Mouse (Mus musculus): ENCODE data around the gene Bcl9l.
"Not testable (repeated sequence)": the region's sequence is repeated elsewhere in the genome, so short reads cannot be mapped to it uniquely, and the experiment has no call there.

Bcl9l gene

DNA sequence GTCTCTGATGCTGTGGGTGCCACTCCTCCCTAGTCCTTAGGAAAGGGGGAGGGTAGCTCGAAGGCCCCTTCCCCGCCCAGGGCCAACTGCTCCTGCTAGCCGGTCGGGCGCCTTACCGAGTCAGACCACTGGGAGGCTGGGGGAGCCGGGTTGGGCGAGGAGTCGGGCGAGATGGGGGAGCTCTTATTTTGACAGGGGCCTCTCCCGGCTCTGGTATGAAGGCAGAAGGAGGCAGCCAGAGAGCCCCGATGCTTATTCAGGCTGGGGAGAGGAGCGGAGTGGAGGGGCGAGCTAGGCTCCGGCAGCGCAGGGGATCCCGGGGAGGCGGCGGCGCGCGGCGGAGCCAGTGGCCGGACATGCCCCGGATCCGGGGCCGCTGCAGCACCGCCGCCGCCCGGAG lies at the start of gene Bcl9l:
Bcl9l (plus strand) TSS at position 274 of the 400 bp plus-strand sequence.
- peak; percentile 67 for ATAC-seq (ENCODE audit: insufficient number of reproducible peaks, low FRiP score, low TSS enrichment)

DNA sequence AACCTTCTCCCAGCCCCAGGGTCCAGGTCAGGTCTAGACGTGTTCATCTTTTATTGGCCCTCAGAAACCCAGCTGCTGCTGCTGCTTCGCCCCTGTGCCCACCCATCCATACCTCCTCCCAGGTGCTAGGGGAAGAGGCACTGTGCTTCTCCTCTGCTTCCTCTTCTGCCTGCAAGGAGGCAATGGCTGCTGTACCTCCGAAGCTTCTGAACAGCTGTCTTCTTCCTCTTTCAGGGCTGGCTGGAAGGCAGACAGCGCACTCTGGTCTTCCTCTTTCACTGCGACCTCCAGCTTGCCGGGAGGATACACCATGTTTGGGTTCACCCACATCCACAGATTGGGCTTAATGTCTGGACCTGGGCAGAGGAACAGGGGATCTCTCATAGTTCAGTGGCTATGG lies 46.9 kb upstream of the Bcl9l start:
- ATAC-seq (ENCODE audit: insufficient number of reproducible peaks, low FRiP score, low TSS enrichment), result no peak

DNA sequence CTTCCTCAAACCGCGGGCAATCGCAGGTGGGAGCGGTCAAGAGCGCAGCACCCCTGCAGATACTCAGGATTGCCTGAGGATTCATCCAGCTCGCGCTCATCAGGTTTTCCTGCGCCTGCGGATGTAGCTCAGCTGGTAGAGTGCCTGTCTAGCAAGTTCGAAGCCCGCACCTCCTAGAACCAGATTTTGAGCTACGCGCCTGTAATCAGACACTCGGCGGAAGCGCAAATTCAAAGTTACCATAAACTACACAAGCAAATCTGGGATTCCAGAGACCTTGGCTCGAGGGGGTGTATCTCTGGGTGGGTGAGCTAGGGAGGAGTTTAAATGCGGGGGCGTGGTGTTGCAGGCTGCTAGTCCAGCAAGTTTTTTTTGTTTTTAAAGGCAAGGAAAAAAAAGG lies 41.7 kb upstream of the Bcl9l start, which contains the start of gene Foxr1:
Foxr1 (minus strand) TSS at position 176 of the 400 bp plus-strand sequence.
- ATAC-seq (ENCODE audit: insufficient number of reproducible peaks, low FRiP score, low TSS enrichment), result no peak

DNA sequence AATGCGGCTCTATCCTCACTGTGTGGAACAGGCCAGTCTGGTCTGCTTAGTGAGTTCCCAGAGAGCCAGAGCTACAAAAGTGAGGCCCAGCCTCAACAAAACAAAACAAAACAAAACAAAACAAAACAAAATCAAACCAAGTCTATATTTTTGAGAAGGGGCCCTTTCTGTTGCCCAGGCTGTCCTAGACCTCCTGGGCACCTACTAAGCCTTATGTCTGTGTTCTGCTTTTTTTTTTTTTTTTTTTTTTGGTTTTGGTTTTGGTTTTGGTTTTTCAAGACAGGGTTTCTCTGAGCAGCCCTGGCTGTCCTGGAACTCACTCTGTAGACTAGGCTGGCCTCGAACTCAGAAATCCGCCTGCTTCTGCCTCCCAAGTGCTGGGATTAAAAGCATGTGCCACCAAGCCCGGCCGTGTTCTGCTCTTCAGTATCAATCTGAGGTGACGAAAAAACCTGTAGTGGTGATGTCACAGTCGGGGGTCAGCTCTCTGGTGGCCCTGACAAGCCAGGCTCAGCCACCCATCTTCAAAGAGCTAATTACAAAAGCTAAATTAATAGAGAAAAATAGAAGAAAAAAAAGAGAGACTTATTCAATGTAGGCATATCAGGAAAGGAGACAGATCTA lies 38.1 kb upstream of the Bcl9l start:
- not testable (repeated sequence) for ATAC-seq (ENCODE audit: insufficient number of reproducible peaks, low FRiP score, low TSS enrichment)

DNA sequence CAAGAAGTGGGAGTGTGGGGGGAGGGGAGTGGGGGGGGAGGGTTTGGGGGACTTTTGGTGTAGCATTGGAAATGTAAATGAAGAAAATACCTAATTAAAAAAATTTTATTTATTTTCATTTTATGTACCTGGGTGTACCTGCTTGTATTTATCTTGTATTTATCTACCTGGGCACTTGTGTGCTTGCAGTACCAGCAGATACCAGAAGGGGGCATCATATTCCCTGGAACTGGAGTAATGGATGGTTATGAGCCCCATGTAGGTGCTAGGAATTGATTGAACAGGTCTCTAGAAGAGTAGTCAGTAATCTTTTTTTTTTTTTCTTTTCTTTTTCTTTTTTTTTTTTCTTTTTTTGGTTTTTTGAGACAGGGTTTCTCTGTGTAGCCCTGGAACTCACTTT lies 32.2 kb upstream of the Bcl9l start:
- ATAC-seq (ENCODE audit: insufficient number of reproducible peaks, low FRiP score, low TSS enrichment), result no peak

DNA sequence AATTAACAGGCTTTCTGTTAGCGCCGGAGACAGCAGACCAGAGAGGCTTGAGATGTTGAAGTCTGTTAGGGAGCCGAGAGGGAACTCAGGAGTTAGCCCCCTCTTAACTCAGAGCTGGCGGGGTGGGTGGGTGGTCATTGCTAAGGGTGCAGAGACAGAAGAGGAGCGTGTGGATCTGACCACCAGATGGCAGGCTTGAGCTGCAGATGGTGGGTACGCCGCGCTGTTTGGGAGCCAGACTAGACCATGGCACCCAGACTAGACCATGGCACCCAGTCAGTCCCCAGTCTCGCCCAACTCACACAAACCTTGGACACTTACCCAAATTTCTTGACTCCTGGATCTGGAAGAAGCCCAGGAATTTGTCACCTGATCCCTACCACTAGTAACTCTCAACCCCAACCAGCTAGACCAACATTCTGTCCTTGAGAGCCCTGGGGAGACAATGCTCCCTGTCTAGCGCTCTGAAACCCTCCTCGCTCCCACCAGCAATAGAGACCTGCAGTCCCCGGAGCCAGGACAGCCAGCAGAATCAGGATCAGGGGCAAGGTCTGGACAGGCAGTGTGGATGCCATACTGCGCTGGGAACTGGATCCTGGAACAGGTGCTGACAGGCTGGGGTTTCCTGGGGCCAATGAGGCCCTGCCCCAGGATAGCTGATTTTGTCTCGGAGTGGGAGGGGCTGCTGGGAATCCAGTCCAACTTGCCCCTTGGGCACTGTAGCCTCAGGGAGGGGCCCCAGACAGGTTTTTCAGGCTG lies 28.3 kb upstream of the Bcl9l start:
- ATAC-seq (ENCODE audit: insufficient number of reproducible peaks, low FRiP score, low TSS enrichment), result peak; percentile 80; the same call in 1 of the 2 replicates

DNA sequence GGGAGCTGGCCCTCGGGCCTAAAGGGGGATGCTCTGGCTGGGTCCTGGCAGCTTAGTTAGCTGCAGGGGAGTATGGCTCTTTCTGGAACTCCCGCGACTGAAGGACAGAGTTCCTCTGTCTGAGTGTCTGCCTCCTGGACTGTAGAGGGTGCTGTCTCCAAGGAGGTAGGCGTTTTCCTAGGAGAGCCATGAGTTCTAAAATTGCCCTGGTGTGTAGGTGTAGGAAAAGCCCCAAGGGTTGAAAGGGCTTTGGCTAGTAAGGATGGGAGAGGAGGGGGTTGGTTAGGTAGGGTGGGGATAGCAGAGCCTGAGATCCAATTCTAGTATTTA lies 27.8 kb upstream of the Bcl9l start, which contains the start of gene Upk2:
Upk2 (minus strand) TSS at position 86 of the 330 bp plus-strand sequence.
- no peak for ATAC-seq (ENCODE audit: insufficient number of reproducible peaks, low FRiP score, low TSS enrichment)

DNA sequence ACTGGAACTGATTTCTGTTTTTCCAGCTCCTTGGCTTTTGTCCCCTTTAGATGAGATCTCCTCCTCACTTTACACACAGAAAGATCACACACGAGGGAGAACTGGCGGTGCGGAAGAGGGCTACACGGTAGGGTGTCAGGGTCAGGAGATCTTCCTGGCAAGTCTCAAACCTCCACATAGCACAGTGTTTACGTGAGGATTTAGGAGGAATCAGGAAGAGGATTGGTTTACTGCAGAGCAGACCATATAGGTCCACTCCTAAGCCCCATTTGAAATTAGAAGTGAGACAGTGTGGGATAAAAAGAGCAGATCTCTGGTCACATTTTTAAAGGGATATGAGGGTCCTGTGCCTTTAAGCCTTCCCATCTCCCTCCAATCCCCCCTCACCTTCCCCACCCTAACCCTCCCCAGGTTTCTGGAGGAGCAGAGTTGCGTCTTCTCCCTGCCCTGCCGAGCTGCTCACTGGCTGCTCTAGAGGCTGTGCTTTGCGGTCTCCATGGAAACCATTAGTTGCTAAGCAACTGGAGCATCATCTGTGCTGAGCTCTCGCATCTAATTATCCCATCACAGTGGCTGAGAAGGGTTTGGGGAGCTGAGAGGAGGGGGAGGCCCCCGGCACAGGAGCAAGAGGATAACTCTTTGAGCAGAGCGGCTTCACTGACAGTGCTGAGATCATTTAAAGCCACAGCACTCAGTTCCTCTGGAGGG lies 25.4 kb upstream of the Bcl9l start:
- ATAC-seq (ENCODE audit: insufficient number of reproducible peaks, low FRiP score, low TSS enrichment), result no peak

DNA sequence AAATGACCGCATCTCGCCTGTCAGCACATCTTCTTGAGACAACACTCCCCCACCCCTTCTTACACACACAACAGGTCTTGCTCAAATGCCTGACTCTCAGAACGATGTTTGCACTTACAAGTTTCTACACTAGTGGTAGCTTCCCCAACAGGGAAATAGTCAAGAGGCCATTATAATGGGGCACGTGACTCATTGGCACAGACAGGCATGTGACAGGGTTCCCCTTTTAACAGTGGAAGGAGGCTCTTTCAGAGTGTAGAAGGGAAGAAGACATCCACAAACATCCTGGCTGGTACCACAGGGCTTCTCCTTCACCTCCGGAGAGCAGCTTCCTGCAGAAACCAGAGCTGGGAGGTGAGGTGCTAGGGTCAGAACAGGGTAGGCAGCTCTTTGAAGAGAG lies 20.7 kb upstream of the Bcl9l start:
- ATAC-seq (ENCODE audit: insufficient number of reproducible peaks, low FRiP score, low TSS enrichment), result no peak

DNA sequence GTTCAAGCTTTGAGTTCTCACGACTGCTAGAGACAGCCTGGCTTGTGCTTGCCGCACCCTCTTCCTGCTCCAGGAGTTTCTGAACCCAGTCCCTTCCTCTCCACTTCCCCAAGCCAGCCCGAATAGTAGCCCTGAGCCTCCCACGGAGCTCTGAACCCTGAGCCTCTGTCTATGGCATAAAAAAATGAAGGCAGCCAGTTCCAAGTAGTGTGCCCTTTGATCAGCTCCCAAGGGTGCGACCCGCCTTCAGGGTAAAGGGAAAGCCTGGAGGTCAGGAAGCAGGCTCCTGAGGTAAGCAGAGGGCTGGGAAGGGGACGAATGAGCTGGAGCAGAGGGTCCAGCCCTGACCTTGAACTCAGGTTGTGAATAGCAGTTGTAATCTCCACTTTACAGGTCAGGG lies 14.4 kb upstream of the Bcl9l start:
- ATAC-seq (ENCODE audit: insufficient number of reproducible peaks, low FRiP score, low TSS enrichment), result no peak

DNA sequence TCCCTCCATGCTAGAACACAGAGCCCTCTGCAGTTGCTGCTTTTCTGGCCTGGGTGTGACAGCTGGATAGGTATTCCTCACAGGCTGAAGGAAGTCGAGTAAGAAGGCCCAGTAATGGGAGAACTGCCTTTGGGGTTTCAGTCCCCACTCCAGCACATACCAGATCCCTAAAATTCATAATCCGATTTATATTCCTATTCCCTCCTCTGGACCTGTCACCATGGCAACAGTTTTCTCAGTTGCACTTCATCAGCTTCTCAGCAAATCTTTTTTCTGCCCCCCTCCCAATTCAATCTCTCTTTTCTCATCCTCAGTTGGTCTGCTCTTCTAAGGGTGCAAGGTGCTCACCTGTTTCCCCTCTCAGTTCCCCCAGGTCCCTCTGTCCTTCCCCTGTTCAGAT lies 13.8 kb upstream of the Bcl9l start:
- ATAC-seq (ENCODE audit: insufficient number of reproducible peaks, low FRiP score, low TSS enrichment), result no peak

DNA sequence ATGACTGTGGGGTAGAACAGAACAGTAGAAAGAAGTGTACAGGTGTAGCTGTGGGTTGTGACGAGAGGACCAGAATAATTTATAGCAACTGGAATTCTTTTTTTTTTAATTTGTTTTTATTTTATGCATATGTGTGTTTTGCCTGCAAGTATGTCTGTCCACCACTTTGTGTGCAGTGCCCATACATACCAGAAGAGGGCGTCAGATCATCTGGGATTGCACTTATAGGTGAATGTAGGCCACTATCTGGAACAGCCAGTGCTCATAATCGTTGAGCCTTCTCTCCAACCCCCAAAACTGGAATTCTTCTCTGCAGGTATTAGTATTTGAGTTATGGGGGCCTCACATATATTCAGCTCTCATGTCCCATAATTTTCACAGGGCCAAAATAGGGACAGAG lies 9.4 kb upstream of the Bcl9l start:
- ATAC-seq (ENCODE audit: insufficient number of reproducible peaks, low FRiP score, low TSS enrichment), result no peak

DNA sequence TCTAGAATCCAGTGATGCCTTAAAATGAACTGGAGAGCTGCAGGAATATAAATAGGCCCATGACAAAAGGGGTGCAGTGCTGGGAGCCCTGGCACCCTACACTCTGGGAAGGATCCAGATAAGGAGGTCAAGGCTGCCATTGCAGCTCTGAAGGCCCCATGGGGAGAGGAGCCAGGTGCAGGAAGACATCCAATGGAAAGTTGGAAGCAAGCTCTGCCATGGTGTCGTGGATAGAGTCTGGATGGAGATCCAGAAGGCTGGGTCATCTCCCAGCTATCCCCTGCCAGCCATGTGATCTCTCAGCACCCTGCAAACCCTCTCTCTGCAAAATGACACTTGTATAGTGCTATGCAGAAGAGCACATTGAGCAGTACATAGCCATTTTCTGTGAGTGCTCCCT lies 8.3 kb upstream of the Bcl9l start:
- no peak for ATAC-seq (ENCODE audit: insufficient number of reproducible peaks, low FRiP score, low TSS enrichment)

DNA sequence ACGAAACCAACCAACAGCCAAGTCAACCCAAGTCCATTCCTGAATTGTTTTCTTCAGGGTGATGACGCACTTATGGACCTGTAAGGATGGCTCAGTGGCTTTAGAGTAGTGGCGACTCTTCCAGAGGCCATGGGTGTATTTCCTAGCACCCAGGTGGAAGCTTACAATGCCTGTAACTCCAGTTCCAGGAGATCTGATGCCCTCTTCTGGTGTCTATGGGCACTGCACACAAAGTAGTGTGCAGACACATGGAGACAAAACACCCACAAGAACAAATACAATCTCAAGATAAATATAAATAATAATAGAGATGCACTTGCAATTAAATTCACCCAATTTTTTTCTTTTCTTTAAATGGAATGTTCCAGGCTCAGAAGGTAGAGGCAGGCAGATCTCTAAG lies 6.7 kb upstream of the Bcl9l start:
- ATAC-seq (ENCODE audit: insufficient number of reproducible peaks, low FRiP score, low TSS enrichment), result no peak

DNA sequence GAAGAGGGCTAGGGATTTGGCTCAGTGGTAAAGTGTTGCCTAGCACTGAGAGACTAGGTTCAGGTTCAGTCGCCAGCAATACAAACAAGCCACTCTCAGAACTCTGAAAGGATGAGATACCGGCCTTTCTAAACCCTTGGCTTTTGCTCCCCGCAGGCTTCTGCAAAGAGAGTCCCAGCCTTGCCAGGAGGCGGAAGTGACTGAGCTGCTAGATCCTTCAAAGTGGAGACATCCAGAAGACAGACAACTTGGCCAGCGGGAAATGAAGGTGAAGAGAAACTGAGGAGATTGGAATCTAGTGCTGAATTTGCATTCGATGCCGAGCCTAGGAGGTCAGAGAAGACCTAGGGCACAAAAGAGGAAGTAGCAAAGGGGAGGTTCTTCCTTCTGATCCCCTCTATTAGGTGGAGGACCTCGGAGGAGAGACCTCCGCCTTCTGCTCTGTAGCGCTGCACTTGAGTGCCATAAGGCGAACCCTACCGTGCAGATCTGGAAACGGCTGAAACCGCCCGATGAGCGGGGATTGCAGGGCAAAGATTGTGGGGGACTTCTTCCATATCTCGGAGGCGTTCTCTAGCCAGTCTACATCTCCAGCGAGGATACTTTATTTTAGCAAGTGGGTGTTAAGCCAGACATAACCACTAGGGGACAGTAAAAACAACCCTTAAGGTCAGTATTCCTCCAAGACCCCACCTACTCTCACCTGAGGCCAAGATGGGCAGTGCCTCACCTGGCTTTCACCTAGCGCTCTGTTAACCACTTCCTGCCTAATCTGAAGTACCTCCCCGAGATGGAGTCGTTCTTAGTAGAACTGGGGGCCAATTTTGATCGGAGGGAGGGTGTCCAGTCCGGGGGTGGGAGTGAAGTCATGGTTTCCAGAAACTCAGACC lies 5.0 kb upstream of the Bcl9l start:
- ATAC-seq (ENCODE audit: insufficient number of reproducible peaks, low FRiP score, low TSS enrichment), result peak; percentile 45; the same call in 1 of the 2 replicates

DNA sequence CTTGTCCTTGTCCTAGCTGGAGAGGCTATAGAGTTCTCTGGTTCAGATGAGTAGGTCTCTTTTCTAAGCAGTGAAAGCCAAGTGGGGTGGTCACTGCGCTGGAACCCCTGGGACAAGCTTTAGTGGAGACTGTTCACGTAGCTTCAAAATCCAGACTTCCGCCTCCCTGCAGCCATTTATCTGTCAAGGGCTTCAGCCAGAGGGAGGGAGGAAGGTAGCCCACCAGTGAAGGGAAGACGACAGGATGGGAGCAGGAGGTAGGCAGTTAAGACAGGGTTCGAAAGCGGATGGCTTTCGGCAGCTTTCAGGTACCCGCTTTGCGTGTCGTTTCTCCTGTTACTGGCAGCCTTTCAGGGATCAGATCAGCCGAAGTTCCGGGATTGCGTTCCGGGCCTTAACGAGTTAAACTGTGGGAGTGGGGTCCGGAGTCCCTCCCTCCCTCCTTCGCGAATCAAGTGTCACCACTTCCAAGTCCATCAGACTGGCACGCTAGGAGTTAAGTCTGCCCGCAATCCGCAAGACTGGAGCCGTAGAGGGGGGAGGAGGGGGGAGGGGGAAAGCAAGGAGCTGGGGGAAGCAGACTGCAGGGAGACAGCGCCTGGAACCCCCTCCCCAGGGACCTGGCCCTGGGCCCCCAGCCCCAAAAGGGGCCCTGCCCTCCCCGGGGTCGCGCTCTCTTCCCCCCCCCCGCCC lies 4.2 kb upstream of the Bcl9l start:
- no peak for ATAC-seq (ENCODE audit: insufficient number of reproducible peaks, low FRiP score, low TSS enrichment)

DNA sequence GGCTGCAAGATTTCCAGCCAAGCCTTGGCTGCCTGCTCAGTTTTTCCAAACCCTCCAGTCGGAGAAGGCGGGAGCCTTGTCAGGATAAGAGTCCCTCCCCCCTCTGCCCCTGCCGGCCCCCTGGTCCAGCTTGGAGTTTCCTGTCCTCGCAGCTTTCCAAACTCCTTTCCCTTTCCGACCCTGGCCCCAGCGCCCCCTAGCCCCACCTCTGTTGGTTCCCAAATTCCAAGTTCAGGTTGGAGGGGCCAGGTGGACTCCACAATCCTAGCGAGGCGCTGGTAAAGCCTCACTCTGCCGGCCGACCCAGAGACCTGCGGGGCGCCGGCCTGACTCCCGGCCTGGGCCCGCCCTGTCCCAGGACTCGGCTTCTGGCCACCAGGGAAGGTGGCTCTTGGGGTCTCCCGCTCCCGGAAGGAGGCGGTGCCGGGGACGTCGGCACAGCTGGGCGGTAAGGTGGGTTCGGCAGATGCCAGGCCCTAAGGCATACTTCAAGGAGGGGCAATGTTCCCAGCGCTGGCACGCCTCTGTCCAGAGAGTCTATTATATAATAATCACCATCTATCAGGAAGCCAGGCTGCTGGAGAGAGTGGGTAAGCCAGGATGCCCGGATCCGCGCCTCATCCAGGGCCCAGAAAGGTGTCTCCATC lies 3.5 kb upstream of the Bcl9l start:
- 0 out of 2 replicates have a peak, but pooled peaks have one; percentile 29 for ATAC-seq (ENCODE audit: insufficient number of reproducible peaks, low FRiP score, low TSS enrichment)

DNA sequence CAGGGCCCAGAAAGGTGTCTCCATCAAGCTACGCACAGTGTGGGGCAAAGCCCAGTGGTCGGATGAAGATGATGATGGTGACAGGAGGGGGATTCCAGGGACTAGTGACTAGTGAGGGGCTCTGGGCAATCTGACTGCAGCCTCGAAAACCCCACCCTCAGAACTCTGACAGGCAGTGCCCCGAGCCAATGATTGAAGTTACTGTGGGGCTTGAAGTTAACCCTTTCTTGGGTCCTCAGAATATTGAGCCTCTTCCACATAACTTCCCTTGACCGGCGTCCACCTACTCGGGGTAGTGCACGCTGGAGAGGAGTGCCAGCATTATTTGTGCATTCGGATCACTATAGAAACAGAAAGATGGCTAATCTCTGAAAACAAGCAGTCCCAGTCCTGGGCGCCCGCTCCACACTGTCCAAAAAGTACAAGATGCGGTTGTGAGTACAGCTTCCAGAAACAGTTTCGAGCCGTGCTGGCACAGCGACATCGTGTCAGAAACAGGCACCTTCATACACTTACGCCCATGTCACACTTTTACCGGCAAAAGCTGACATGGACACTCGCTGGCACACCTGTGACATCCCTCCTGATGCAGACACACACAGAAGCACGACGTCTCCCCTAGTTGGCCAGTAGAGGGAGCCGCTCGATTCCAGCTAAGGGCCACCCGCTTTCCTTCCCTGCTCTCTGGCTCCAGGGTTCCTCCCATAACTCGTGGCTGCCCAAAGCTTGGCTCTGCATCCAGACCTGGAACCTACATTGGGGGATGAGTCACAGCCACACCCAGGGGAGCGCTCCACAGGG lies 2.8 kb upstream of the Bcl9l start:
- ATAC-seq (ENCODE audit: insufficient number of reproducible peaks, low FRiP score, low TSS enrichment), result peak; percentile 63

DNA sequence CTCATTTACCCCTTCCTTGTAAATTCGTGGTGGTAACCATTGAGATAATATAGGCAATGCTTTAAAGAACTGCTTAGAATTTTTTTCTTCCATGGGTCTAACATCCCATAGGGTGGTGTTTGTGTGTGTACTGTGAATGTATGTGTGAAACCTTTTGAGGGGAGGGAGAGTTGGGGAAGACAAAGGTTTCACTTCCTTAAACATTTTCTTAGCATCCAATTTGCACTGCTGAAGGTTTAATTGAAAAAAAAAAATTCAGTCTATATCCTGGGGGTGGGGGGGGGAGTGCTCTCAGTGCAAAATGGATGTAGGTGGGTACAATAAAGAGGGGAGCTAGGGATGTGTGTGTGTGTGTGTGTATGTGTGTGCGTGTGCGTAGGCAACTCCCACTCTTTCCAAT lies 513 bp upstream of the Bcl9l start:
- no peak for ATAC-seq (ENCODE audit: insufficient number of reproducible peaks, low FRiP score, low TSS enrichment)

All from cerebellum, adult (tissue).